Mouse (Mus musculus) CD4-positive, CD25-positive, alpha-beta regulatory T cell, adult 9 weeks (primary cell): ENCODE data around the gene Adamts15. TPM values are rescaled to one million over a fixed set of nuclear protein-coding genes. Genes with fewer than 3 reads are reported as not detected.

Source experiments
- polyA plus RNA-seq: library from polyadenylated mRNA; unstranded; fragments of 100-300 nt; shearing (Covaris generic); gene quantifications from one replicate; pipeline ENCODE4 v1.2.1, GENCODE M21; 2017

The Adamts15 gene
- polyA plus RNA-seq, result not detected

GRCm38 (mm10) chr9:30922197-30922894 lies at the start of gene Adamts15:
Adamts15 (minus strand) TSS chr9:30922452.

GRCm38 (mm10) chr9:30942512-30943313 lies 20.5 kb upstream of the Adamts15 start, which contains the start of gene Adamts8:
Adamts8 (plus strand) TSS chr9:30942562.

Other genes starting within 250 kb of the Adamts15 start
- gene Adamts8, start 20.1 kb upstream of the Adamts15 start, polyA plus RNA-seq, result not detected
- gene Zbtb44, start 108.2 kb upstream of the Adamts15 start, polyA plus RNA-seq, result 17.7 TPM
- gene St14, start 209.4 kb upstream of the Adamts15 start, polyA plus RNA-seq, result 13.2 TPM